Mouse (Mus musculus): ENCODE measurements around the gene Cntnap5a.
"Not testable (repeated sequence)": the region's sequence is repeated elsewhere in the genome, so short reads cannot be mapped to it uniquely, and the experiment has no call there.

Gene Cntnap5a

GRCm38 (mm10) chr1:116107010-116107723 lies 422.6 kb downstream of the Cntnap5a start:
- no peak for DNase-seq

GRCm38 (mm10) chr1:116107724-116108058 lies 423.1 kb downstream of the Cntnap5a start:
- DNase-seq: no peak

- DNase-seq: no peak
Measured at GRCm38 (mm10) chr1:116108381-116108780, 423.8 kb downstream of the Cntnap5a start.

- no peak for DNase-seq
Measured at GRCm38 (mm10) chr1:116125767-116126166, 441.2 kb downstream of the Cntnap5a start.

- no peak for DNase-seq
Measured at GRCm38 (mm10) chr1:116127085-116127484, 442.5 kb downstream of the Cntnap5a start.

GRCm38 (mm10) chr1:116128450-116129246 lies 444.1 kb downstream of the Cntnap5a start:
- DNase-seq: no peak

- no peak for DNase-seq
Measured at GRCm38 (mm10) chr1:116132471-116132870, 447.9 kb downstream of the Cntnap5a start.

- no peak for DNase-seq
Measured at GRCm38 (mm10) chr1:116149764-116150369, 465.3 kb downstream of the Cntnap5a start.

GRCm38 (mm10) chr1:116184471-116184870 lies 499.9 kb downstream of the Cntnap5a start:
- no peak for DNase-seq

- DNase-seq: not testable (repeated sequence)
Measured at GRCm38 (mm10) chr1:116188142-116188541, 503.6 kb downstream of the Cntnap5a start.

- DNase-seq: no peak
Measured at GRCm38 (mm10) chr1:116192299-116192698, 507.7 kb downstream of the Cntnap5a start.

GRCm38 (mm10) chr1:116216883-116217282 lies 532.3 kb downstream of the Cntnap5a start:
- no peak for DNase-seq

- no peak for DNase-seq
Measured at GRCm38 (mm10) chr1:116240538-116240937, 556.0 kb downstream of the Cntnap5a start.

GRCm38 (mm10) chr1:116243856-116244255 lies 559.3 kb downstream of the Cntnap5a start:
- DNase-seq: no peak

- DNase-seq: no peak
Measured at GRCm38 (mm10) chr1:116281144-116281543, 596.6 kb downstream of the Cntnap5a start.

- DNase-seq: no peak
Measured at GRCm38 (mm10) chr1:116283968-116284367, 599.4 kb downstream of the Cntnap5a start.

- no peak for DNase-seq
Measured at GRCm38 (mm10) chr1:116306555-116306954, 622.0 kb downstream of the Cntnap5a start.

GRCm38 (mm10) chr1:116311512-116311911 lies 627.0 kb downstream of the Cntnap5a start:
- no peak for DNase-seq

GRCm38 (mm10) chr1:116313269-116313668 lies 628.7 kb downstream of the Cntnap5a start:
- DNase-seq: peak; percentile 0

- no peak for DNase-seq
Measured at GRCm38 (mm10) chr1:116324505-116324904, 639.9 kb downstream of the Cntnap5a start.

GRCm38 (mm10) chr1:116353669-116354068 lies 669.1 kb downstream of the Cntnap5a start:
- DNase-seq: no peak

GRCm38 (mm10) chr1:116365606-116366005 lies 681.0 kb downstream of the Cntnap5a start:
- no peak for DNase-seq

- no peak for DNase-seq
Measured at GRCm38 (mm10) chr1:116366171-116366570, 681.6 kb downstream of the Cntnap5a start.

- no peak for DNase-seq
Measured at GRCm38 (mm10) chr1:116366806-116367205, 682.2 kb downstream of the Cntnap5a start.

Data from cerebellum, adult 8-10 months (tissue).